Mouse (Mus musculus) hindbrain, postnatal 0 days (tissue): ENCODE results near the gene Slc24a4. TPM values are rescaled to one million over a fixed set of nuclear protein-coding genes. Genes with fewer than 3 reads are reported as not detected.

Experiments
- ATAC-seq: fragments of 200-750 bp; cut with Nextera tagmentation; 2 replicates; pipeline ENCODE4 v1.8.0; 2017; ENCODE audit warnings: mild to moderate bottlenecking, moderate TSS enrichment, moderate library complexity
- DNase-seq: peaks from one replicate; pipeline ENCODE4 v3.0.0-alpha.2; 2015; ENCODE audit warnings: low spot score
- H3K27ac ChIP-seq: fragments of 300-500 bp; sonication (generic); 2 replicates; pipeline ENCODE4 v1.5.1; 2014; ENCODE audit warnings: mild to moderate bottlenecking
- H3K27me3 ChIP-seq: fragments of 300-500 bp; sonication (generic); 2 replicates; pipeline ENCODE4 v1.6.1; 2014; ENCODE audit warnings: low read length, mixed read lengths; ENCODE audit not compliant: insufficient read depth
- H3K36me3 ChIP-seq: fragments of 300-500 bp; sonication (generic); 2 replicates; pipeline ENCODE4 v1.6.1; 2014; ENCODE audit warnings: low read length, mixed read lengths; ENCODE audit not compliant: insufficient read depth
- H3K4me1 ChIP-seq: fragments of 300-500 bp; sonication (generic); 2 replicates; pipeline ENCODE4 v1.6.1; 2014; ENCODE audit warnings: antibody characterized with exemption, low read length, mixed read lengths; ENCODE audit not compliant: insufficient read depth
- H3K4me2 ChIP-seq: fragments of 300-500 bp; sonication (generic); 2 replicates; pipeline ENCODE4 v1.6.1; 2014; ENCODE audit warnings: low read depth, mild to moderate bottlenecking, low read length, moderate library complexity, mixed read lengths
- H3K4me3 ChIP-seq: fragments of 300-500 bp; sonication (generic); 2 replicates; pipeline ENCODE4 v1.5.1; 2014; ENCODE audit warnings: low read length
- H3K9ac ChIP-seq: fragments of 300-500 bp; sonication (generic); replicated peaks from 2 replicates; pipeline ENCODE4 v1.6.1; 2014; ENCODE audit warnings: mild to moderate bottlenecking, low read length, moderate library complexity, mixed read lengths
- H3K9me3 ChIP-seq: fragments of 300-500 bp; sonication (generic); 2 replicates; pipeline ENCODE4 v1.6.1; 2016; ENCODE audit warnings: low read length, mixed read lengths
- CTCF ChIP-seq: IDR thresholded peaks from 2 replicates; pipeline ENCODE4 v1.5.1; 2016; ENCODE audit warnings: antibody characterized with exemption, control low read depth, low read depth
- WGBS: fragments of 180-500 bp; shearing (Covaris S2); extraction: QIAGEN DNeasy Blood & Tissue Kit; methylation state at CpG from one replicate; pipeline ENCODE4 v1.1.7; 2014; 5-methylcytosine and 5-hydroxymethylcytosine counted together
- polyA plus RNA-seq: library from polyadenylated mRNA; unstranded; fragments of >200 nt; fragmentation: Nextera tagmentation; extraction: Ambion mirVana; gene quantifications from 2 replicates; pipeline ENCODE4 v1.2.1, GENCODE M21; 2015
- total RNA-seq: library from RNA; depleted of rRNA; stranded (reverse); fragments of >200 nt; gene quantifications from 2 replicates; pipeline ENCODE4 v1.2.3, GENCODE M21; 2014

Gene Slc24a4
- total and polyA plus RNA-seq, 2 experiments from 2014 or later, result 2.3 to 7.2 TPM

- peak within 1 kb of the TSS; percentile 46 for H3K27ac ChIP-seq
- H3K4me1 ChIP-seq, result peaks cover 26% of the 10 kb centered on the region; the same call in 1 of the 2 replicates
- DNase-seq (peak; percentile 42), ATAC-seq (peak; percentile 38; the same call in 1 of the 2 replicates)
- no peaks in the 10 kb centered on the region for H3K9me3 ChIP-seq
- no peaks in the 10 kb centered on the region for H3K36me3 ChIP-seq
- peak within 1 kb of the TSS; percentile 48 for H3K9ac ChIP-seq
- H3K4me3 ChIP-seq, result peak within 1 kb of the TSS; percentile 47
- no peaks in the 10 kb centered on the region for H3K27me3 ChIP-seq
- H3K4me2 ChIP-seq, result peak within 1 kb of the TSS; percentile 78
- WGBS, result 1% methylated on average over 73 of the region's 75 CpGs
- no peak for TF ChIP-seq CTCF
Measured at GRCm38 (mm10) chr12:102282763-102283482, 154.4 kb downstream of the Slc24a4 start, which contains the start of gene Rin3. Rin3 (plus strand) TSS chr12:102283048.

- TF ChIP-seq CTCF, result no peak
- Histone ChIP-seq H3K4me1 (peaks cover 26% of the 10 kb centered on the region; the same call in 1 of the 2 replicates), H3K9me3 (no peaks in the 10 kb centered on the region), H3K36me3 (no peaks in the 10 kb centered on the region), H3K27ac (peak overlapping the region; percentile 46; the same call in 1 of the 2 replicates), H3K4me3 (peak overlapping the region; percentile 47), H3K4me2 (peak overlapping the region; percentile 78), H3K9ac (peak overlapping the region; percentile 48; the same call in 1 of the 2 replicates), H3K27me3 (no peaks in the 10 kb centered on the region)
- DNase-seq (peak; percentile 70), ATAC-seq (peak; percentile 72)
- WGBS, result 8% methylated on average over 23 of the region's 24 CpGs
Measured at GRCm38 (mm10) chr12:102283483-102284266, 155.1 kb downstream of the Slc24a4 start.

- no peaks in the 10 kb centered on the region for H3K36me3 ChIP-seq
- H3K9ac ChIP-seq, result no peak overlapping the region
- H3K27ac ChIP-seq, result no peak overlapping the region
- no peak for ATAC-seq
- no peak for TF ChIP-seq CTCF
- H3K4me3 ChIP-seq, result peak overlapping the region; percentile 47
- H3K27me3 ChIP-seq, result no peaks in the 10 kb centered on the region
- no peak for DNase-seq
- H3K4me1 ChIP-seq, result peaks cover 26% of the 10 kb centered on the region; the same call in 1 of the 2 replicates
- H3K4me2 ChIP-seq, result peak overlapping the region; percentile 78
- WGBS, result 20% methylated on average over 9 of the region's 9 CpGs
- no peaks in the 10 kb centered on the region for H3K9me3 ChIP-seq
Measured at GRCm38 (mm10) chr12:102284267-102284610, 155.7 kb downstream of the Slc24a4 start.

GRCm38 (mm10) chr12:102284618-102285159, 156.2 kb downstream of the Slc24a4 start:
- Histone ChIP-seq H3K4me3 (0 out of 2 replicates have a peak overlapping the region, but pooled peaks have one; percentile 47), H3K36me3 (no peaks in the 10 kb centered on the region), H3K9me3 (no peaks in the 10 kb centered on the region), H3K9ac (no peak overlapping the region), H3K27me3 (no peaks in the 10 kb centered on the region), H3K4me1 (peaks cover 26% of the 10 kb centered on the region; the same call in 1 of the 2 replicates), H3K27ac (no peak overlapping the region), H3K4me2 (peak overlapping the region; percentile 78; the same call in 1 of the 2 replicates)
- no peak for ATAC-seq
- no peak for DNase-seq
- WGBS, result 41% methylated on average over 3 of the region's 3 CpGs
- TF ChIP-seq CTCF, result no peak

GRCm38 (mm10) chr12:102285318-102285717, 156.8 kb downstream of the Slc24a4 start:
- H3K27me3 ChIP-seq, result no peaks in the 10 kb centered on the region
- H3K9me3 ChIP-seq, result no peaks in the 10 kb centered on the region
- no peak for DNase-seq
- H3K27ac ChIP-seq, result no peak overlapping the region
- H3K9ac ChIP-seq, result no peak overlapping the region
- no peak overlapping the region for H3K4me2 ChIP-seq
- no peak for ATAC-seq
- H3K4me1 ChIP-seq, result peaks cover 26% of the 10 kb centered on the region; the same call in 1 of the 2 replicates
- no peak overlapping the region for H3K4me3 ChIP-seq
- 77% methylated on average over 6 of the region's 6 CpGs for WGBS
- TF ChIP-seq CTCF, result no peak
- no peaks in the 10 kb centered on the region for H3K36me3 ChIP-seq

- Histone ChIP-seq H3K36me3 (no peaks in the 10 kb centered on the region), H3K27ac (no peak overlapping the region; the same call in 1 of the 2 replicates), H3K9me3 (no peaks in the 10 kb centered on the region), H3K4me2 (no peak overlapping the region), H3K27me3 (no peaks in the 10 kb centered on the region), H3K9ac (no peak overlapping the region), H3K4me3 (no peak overlapping the region), H3K4me1 (peaks cover 26% of the 10 kb centered on the region; the same call in 1 of the 2 replicates)
- no peak for DNase-seq
- 78% methylated on average over 5 of the region's 5 CpGs for WGBS
- ATAC-seq, result no peak
- TF ChIP-seq CTCF, result no peak
Measured at GRCm38 (mm10) chr12:102285779-102286178, 157.2 kb downstream of the Slc24a4 start.
